Mouse (Mus musculus) forebrain, embryonic 12.5 days (tissue): ENCODE measurements around the gene Snrpg. TPM values are rescaled to one million over a fixed set of nuclear protein-coding genes. Genes with fewer than 3 reads are reported as not detected.

Source experiments
- ATAC-seq: fragments of 200-750 bp; cut with Nextera tagmentation; 2 replicates; pipeline ENCODE4 v1.8.0; 2017; ENCODE audit warnings: moderate TSS enrichment; ENCODE audit not compliant: low FRiP score
- H3K27ac ChIP-seq: fragments of 300-500 bp; sonication (generic); 2 replicates; pipeline ENCODE4 v1.5.1; 2016; ENCODE audit warnings: mild to moderate bottlenecking
- H3K27me3 ChIP-seq: fragments of 300-500 bp; sonication (generic); 2 replicates; pipeline ENCODE4 v1.6.1; 2016; ENCODE audit warnings: mild to moderate bottlenecking
- H3K36me3 ChIP-seq: fragments of 300-500 bp; sonication (generic); replicated peaks from 2 replicates; pipeline ENCODE4 v1.6.1; 2016; ENCODE audit warnings: mild to moderate bottlenecking
- H3K4me1 ChIP-seq: fragments of 300-500 bp; sonication (generic); 2 replicates; pipeline ENCODE4 v1.6.1; 2016
- H3K4me2 ChIP-seq: fragments of 300-500 bp; sonication (generic); 2 replicates; pipeline ENCODE4 v1.6.1; 2016; ENCODE audit warnings: mild to moderate bottlenecking, moderate library complexity
- H3K4me3 ChIP-seq: fragments of 300-500 bp; sonication (generic); replicated peaks from 2 replicates; pipeline ENCODE4 v1.5.1; 2016; ENCODE audit warnings: mild to moderate bottlenecking
- H3K9ac ChIP-seq: fragments of 300-500 bp; sonication (generic); 2 replicates; pipeline ENCODE4 v1.6.1; 2016; ENCODE audit warnings: mild to moderate bottlenecking
- H3K9me3 ChIP-seq: fragments of 300-500 bp; sonication (generic); 2 replicates; pipeline ENCODE4 v1.6.1; 2016
- WGBS: fragments of 180-500 bp; shearing (Covaris S2); methylation state at CpG from one replicate; pipeline ENCODE4 v1.1.7; 2016; 5-methylcytosine and 5-hydroxymethylcytosine counted together
- polyA plus RNA-seq: library from polyadenylated mRNA; unstranded; fragments of >200 nt; fragmentation: Nextera tagmentation; extraction: Ambion mirVana; gene quantifications from 2 replicates; pipeline ENCODE4 v1.2.1, GENCODE M21; 2016

The Snrpg gene
- polyA plus RNA-seq, 1 experiment from 2014 or later, result 720 TPM

- Histone ChIP-seq H3K4me3 (peak within 1 kb of the TSS; percentile 85), H3K9ac (peak within 1 kb of the TSS; percentile 98), H3K27me3 (no peaks in the 10 kb centered on the region), H3K4me2 (peak within 1 kb of the TSS; percentile 72), H3K27ac (peak within 1 kb of the TSS; percentile 100), H3K4me1 (peaks cover 16% of the 10 kb centered on the region), H3K36me3 (peaks cover 9% of the 10 kb centered on the region), H3K9me3 (no peaks in the 10 kb centered on the region)
- peak; percentile 95 for ATAC-seq
- under 1% methylated on average over 58 of the region's 62 CpGs for WGBS
These were observed 33.2 kb downstream of the Snrpg start, which contains the start of gene Tia1 for GRCm38 (mm10) chr6:86404100-86404861. Gene Tia1 (plus strand): TSS chr6:86404219.

GRCm38 (mm10) chr6:86404996-86405395 is 33.9 kb downstream of the Snrpg start:
- peaks cover 18% of the 10 kb centered on the region for H3K4me1 ChIP-seq
- peak overlapping the region; percentile 85 for H3K4me3 ChIP-seq
- no peaks in the 10 kb centered on the region for H3K27me3 ChIP-seq
- ATAC-seq, result no peak
- under 1% methylated on average over 11 of the region's 11 CpGs for WGBS
- H3K4me2 ChIP-seq, result peak overlapping the region; percentile 72
- no peaks in the 10 kb centered on the region for H3K9me3 ChIP-seq
- peak overlapping the region; percentile 100 for H3K27ac ChIP-seq
- peak overlapping the region; percentile 98 for H3K9ac ChIP-seq
- H3K36me3 ChIP-seq, result peaks cover 9% of the 10 kb centered on the region

- Histone ChIP-seq H3K4me1 (peaks cover 17% of the 10 kb centered on the region), H3K4me3 (peak overlapping the region; percentile 30), H3K9ac (no peak overlapping the region; the same call in 1 of the 2 replicates), H3K9me3 (no peaks in the 10 kb centered on the region), H3K36me3 (peaks cover 9% of the 10 kb centered on the region), H3K4me2 (peak overlapping the region; percentile 72), H3K27me3 (no peaks in the 10 kb centered on the region), H3K27ac (no peak overlapping the region)
- ATAC-seq, result no peak
These were observed 35.2 kb downstream of the Snrpg start for GRCm38 (mm10) chr6:86406306-86406705.

- Histone ChIP-seq H3K27me3 (no peaks in the 10 kb centered on the region), H3K4me3 (no peak overlapping the region), H3K36me3 (peaks cover 85% of the 10 kb centered on the region), H3K27ac (no peak overlapping the region), H3K4me2 (no peak overlapping the region), H3K9me3 (no peaks in the 10 kb centered on the region), H3K4me1 (no peaks in the 10 kb centered on the region), H3K9ac (no peak overlapping the region)
- WGBS, result 94% methylated on average over 6 of the region's 6 CpGs
- ATAC-seq, result no peak
These were observed 47.6 kb downstream of the Snrpg start for GRCm38 (mm10) chr6:86418711-86419110.

GRCm38 (mm10) chr6:86419239-86419638 is 48.1 kb downstream of the Snrpg start:
- H3K27ac ChIP-seq, result no peak overlapping the region
- H3K4me3 ChIP-seq, result no peak overlapping the region
- ATAC-seq, result no peak
- no peak overlapping the region for H3K9ac ChIP-seq
- H3K36me3 ChIP-seq, result peaks cover 83% of the 10 kb centered on the region
- WGBS, result 93% methylated on average over 3 of the region's 3 CpGs
- H3K27me3 ChIP-seq, result no peaks in the 10 kb centered on the region
- no peak overlapping the region for H3K4me2 ChIP-seq
- no peaks in the 10 kb centered on the region for H3K4me1 ChIP-seq
- no peaks in the 10 kb centered on the region for H3K9me3 ChIP-seq

- ATAC-seq, result no peak
- H3K9ac ChIP-seq, result no peak overlapping the region
These were observed 49.4 kb downstream of the Snrpg start for GRCm38 (mm10) chr6:86420491-86420890.

GRCm38 (mm10) chr6:86426358-86426757 is 55.3 kb downstream of the Snrpg start, which contains the start of gene Gm44790:
Gene Gm44790 (plus strand): TSS chr6:86426658.
- Histone ChIP-seq H3K4me3 (no peak within 1 kb of the TSS), H3K4me1 (no peaks in the 10 kb centered on the region), H3K9ac (no peak within 1 kb of the TSS), H3K27me3 (no peaks in the 10 kb centered on the region), H3K9me3 (no peaks in the 10 kb centered on the region), H3K27ac (no peak within 1 kb of the TSS), H3K4me2 (no peak within 1 kb of the TSS), H3K36me3 (peaks cover 81% of the 10 kb centered on the region)
- 95% methylated on average over 1 of the region's 1 CpGs for WGBS
- ATAC-seq, result no peak

More at GRCm38 (mm10) chr6:86420491-86420890, 49.4 kb downstream of the Snrpg start:
- Histone ChIP-seq H3K9me3 (no peaks in the 10 kb centered on the region), H3K4me1 (no peaks in the 10 kb centered on the region), H3K4me2 (no peak overlapping the region), H3K27ac (no peak overlapping the region), H3K4me3 (no peak overlapping the region), H3K36me3 (peaks cover 84% of the 10 kb centered on the region), H3K27me3 (no peaks in the 10 kb centered on the region)
- 72% methylated on average over 6 of the region's 6 CpGs for WGBS

Other genes starting within 250 kb of the Snrpg start
- gene Tgfa, start 176.1 kb upstream of the Snrpg start, polyA plus RNA-seq, result 3.0 and 4.3 TPM in 2 replicates
- 118 and 131 TPM in 2 replicates for gene Fam136a, start 5.7 kb upstream of the Snrpg start, polyA plus RNA-seq
- gene Pcyox1, start 25.9 kb downstream of the Snrpg start, polyA plus RNA-seq, result 99.8 and 106 TPM in 2 replicates
- gene Tia1, start 32.9 kb downstream of the Snrpg start, polyA plus RNA-seq, result 337 and 341 TPM in 2 replicates
- not detected in 2 replicates for gene Gm44790, start 55.4 kb downstream of the Snrpg start, polyA plus RNA-seq
- gene C87436, start 67.1 kb downstream of the Snrpg start, polyA plus RNA-seq, result 30.4 and 30.6 TPM in 2 replicates
- 497 and 562 TPM in 2 replicates for gene Pcbp1, start 155.0 kb downstream of the Snrpg start, polyA plus RNA-seq